Mouse (Mus musculus) liver, adult 2 months (tissue): ENCODE results near the gene Nup50.

Experiments
- CTCF ChIP-seq: fragments of 200-500 bp; IDR thresholded peaks from 2 replicates; pipeline ENCODE4 v1.5.1; 2011; ENCODE audit warnings: low read depth, low read length, control low read depth
- POLR2A ChIP-seq: fragments of 200-500 bp; IDR thresholded peaks from 2 replicates; pipeline ENCODE4 v1.6.1; 2011; ENCODE audit warnings: low read length, control low read depth; ENCODE audit not compliant: insufficient read depth; ENCODE audit errors: extremely low read depth

DNA sequence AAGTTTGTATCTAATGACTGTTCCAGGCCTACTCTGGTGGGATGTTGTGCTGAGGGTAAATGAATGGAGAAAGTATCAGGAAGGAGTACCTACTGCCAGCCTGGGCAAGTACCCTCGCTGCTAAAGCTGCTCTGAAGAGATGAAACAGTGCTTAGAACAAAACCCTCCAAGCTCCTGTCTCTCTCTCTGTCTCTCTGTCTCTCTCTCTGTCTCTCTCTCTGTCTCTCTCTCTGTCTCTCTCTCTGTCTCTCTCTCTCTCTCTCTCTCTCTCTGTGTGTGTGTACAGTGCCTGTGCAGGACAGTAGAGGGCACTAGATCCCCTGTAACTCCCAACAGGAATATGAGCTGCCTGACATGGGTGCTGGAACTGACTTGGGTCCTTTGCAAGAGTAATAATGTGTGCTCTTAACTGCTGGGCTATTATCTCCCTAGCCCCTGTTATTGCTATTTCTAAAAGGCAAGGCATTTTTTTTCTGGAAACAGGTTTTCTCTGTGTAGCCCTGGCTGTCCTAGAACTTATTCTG, 2.3 kb downstream of the Nup50 start:
- TF ChIP-seq POLR2A (no peak), CTCF (0 out of 2 replicates have a peak, but pooled peaks have one; percentile 26)
